Mouse (Mus musculus) cerebellum, adult 9-10 months (tissue): ENCODE results near the gene Lmx1b.

Source experiments
- DNase-seq: peaks from one replicate; pipeline ENCODE4 v3.0.0; 2022

Gene Lmx1b

GRCm38 (mm10) chr2:33542696-33543428, 97.4 kb downstream of the Lmx1b start:
- peak; percentile 88 for DNase-seq

DNA sequence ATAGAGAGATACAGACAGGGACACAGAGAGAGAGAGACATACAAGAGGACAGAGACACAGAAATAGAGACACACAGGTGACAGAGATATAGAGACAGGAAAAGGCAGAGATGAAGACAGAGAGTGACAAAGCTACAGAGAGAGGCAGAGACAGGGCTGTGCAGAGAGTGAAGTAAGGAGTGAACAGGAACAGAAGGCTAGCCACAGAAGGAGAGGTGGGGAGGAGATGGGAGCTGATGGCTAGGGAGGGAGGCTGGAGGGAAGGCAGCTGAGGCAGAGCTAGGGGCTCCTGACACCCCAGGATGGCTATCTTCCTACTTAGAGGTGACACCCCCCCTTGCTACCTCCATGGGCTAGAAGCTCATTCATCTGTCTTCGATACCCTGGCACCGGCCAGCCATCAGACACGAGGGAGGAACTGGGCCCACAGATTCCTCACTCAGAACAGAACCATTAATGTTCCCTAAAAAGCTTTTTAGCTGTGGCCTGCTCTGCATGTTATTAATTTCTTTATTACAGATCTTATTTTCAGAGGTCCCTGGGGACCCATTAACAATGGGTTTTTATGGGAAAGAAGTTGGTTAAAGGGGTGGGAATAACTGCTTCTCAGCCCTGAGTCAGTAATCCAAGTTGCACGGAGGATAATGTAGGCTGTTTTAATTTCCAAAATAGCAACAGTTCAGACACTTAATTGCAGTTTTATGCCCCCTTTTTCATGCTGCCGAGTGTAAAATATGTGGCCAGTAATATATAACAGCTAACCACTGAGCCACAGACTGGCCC, 114.8 kb downstream of the Lmx1b start:
- no peak for DNase-seq

DNA sequence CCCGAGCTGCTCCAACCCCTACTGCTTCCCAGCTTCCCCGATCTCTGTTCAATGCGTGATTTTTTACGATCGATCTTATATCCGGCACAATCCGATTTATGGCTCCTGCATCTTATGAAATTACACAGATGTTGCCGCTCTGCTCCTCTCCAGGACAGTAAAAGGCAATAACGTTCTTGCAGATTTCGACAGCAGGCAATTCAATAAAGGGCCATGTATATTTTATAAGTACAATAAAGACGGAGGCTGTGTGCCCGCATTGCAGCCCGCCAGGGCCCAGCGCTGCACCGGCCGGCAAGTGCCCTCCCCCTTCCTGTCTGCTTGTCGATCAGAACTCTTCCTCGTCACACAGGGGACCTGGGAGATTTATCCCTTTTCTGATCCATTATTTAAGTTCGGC, 124.5 kb downstream of the Lmx1b start:
- DNase-seq: no peak

- DNase-seq: no peak
These were observed 124.9 kb downstream of the Lmx1b start for GRCm38 (mm10) chr2:33515431-33515830.
